Mouse (Mus musculus) erythroblast, embryonic 14.5 days (primary cell): ENCODE measurements at regions not wholly inside any gene's neighbourhood (a gene's known extent, or its start where the extent isn't known, plus 50 kb on each side); places are given as distances from the start of the nearest gene placed in this dataset.
"Not testable (repeated sequence)": the region's sequence is repeated elsewhere in the genome, so short reads cannot be mapped to it uniquely, and the experiment has no call there.

Experiments used
- GATA1 ChIP-seq: IDR thresholded peaks from 2 replicates; pipeline ENCODE4 v1.6.1; 2012; ENCODE audit warnings: low read length, inconsistent platforms, mixed read lengths
- TAL1 ChIP-seq: IDR thresholded peaks from 3 replicates; pipeline ENCODE4 v1.6.1; 2012; ENCODE audit warnings: low read length, inconsistent platforms, mixed read lengths

DNA sequence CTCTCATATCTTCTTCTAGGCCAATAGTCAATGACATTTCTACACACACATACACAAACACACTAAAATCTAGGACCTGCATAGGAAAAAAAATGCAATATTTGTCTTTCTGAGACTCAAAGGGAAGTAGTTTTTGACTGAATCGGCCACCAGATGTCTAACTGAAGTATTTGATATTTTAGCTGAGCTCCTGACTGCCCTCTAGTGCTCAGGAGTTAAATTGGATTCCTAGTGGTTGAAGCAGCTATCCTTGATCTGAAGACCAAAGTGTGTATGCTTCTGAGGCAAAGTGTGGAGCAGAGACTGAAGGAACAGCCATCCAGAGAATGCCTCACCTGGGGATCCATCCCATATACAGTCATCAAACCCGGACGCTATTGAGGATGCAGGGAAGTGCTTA lies 384.4 kb upstream of the Olfr1507 start:
- TF ChIP-seq GATA1, TAL1: not testable (repeated sequence)
